Mouse (Mus musculus): ENCODE data around the gene Casr.

GRCm38 (mm10) chr16:36532046-36532445 lies 29.9 kb downstream of the Casr start:
- TF ChIP-seq POLR2A (IDR thresholded peaks at IDR 0.05; ENCODE audit: control insufficient read depth, low read depth, low read length) (no peak), CTCF (IDR thresholded peaks at IDR 0.05; ENCODE audit: control insufficient read depth, insufficient read depth, insufficient replicate concordance, low read depth, low read length) (no peak)

Data from testis, adult 2 months (tissue).